Mouse (Mus musculus): ENCODE results near the gene Polr2l.

GRCm38 (mm10) chr7:141432741-141433516, 42.0 kb downstream of the Polr2l start:
- TF ChIP-seq EP300 (IDR thresholded peaks at IDR 0.05; ENCODE audit: low read depth) (no peak), CTCF (IDR thresholded peaks at IDR 0.05; ENCODE audit: low read depth) (no peak)

Measured in liver, embryonic 14.5 days (tissue).